Mouse (Mus musculus) kidney, adult 2 months (tissue): ENCODE measurements around the gene Ccnj. TPM values are rescaled to one million over a fixed set of nuclear protein-coding genes. Genes with fewer than 3 reads are reported as not detected.

Source experiments
- DNase-seq: peaks from one replicate; pipeline ENCODE4 v3.0.0; 2021
- H3K27ac ChIP-seq: fragments of 200-500 bp; 2 replicates; pipeline ENCODE4 v1.5.1; 2012; ENCODE audit warnings: low read depth, low read length, control low read depth, inconsistent platforms; ENCODE audit not compliant: insufficient read depth
- H3K27me3 ChIP-seq: fragments of 200-500 bp; replicated peaks from 2 replicates; pipeline ENCODE4 v1.6.1; 2012; ENCODE audit warnings: mild to moderate bottlenecking, moderate library complexity, low read length, inconsistent platforms; ENCODE audit not compliant: control insufficient read depth, insufficient read depth
- H3K36me3 ChIP-seq: fragments of 200-500 bp; 2 replicates; pipeline ENCODE4 v1.6.1; 2012; ENCODE audit warnings: mild to moderate bottlenecking, moderate library complexity, low read length, inconsistent platforms; ENCODE audit not compliant: control insufficient read depth, insufficient read depth
- H3K4me1 ChIP-seq: fragments of 200-500 bp; 2 replicates; pipeline ENCODE4 v1.6.1; 2011; ENCODE audit warnings: low read length; ENCODE audit not compliant: control insufficient read depth, insufficient read depth
- H3K4me3 ChIP-seq: fragments of 200-500 bp; 2 replicates; pipeline ENCODE4 v1.5.1; 2011; ENCODE audit warnings: mild to moderate bottlenecking, low read depth, low read length, control low read depth; ENCODE audit not compliant: insufficient read depth
- CTCF ChIP-seq: fragments of 200-500 bp; conservative IDR thresholded peaks from 2 replicates; pipeline ENCODE4 v1.5.1; 2011; ENCODE audit warnings: low read depth, mild to moderate bottlenecking, control low read depth, low read length, moderate library complexity, mixed read lengths; ENCODE audit not compliant: insufficient read depth, insufficient read length
- POLR2A ChIP-seq: fragments of 200-500 bp; IDR thresholded peaks from one replicate; pipeline ENCODE4 v1.6.1; 2011; ENCODE audit warnings: low read depth, low read length, control low read depth
- WGBS: fragments of 180-500 bp; shearing (Covaris S2); methylation state at CpG from one replicate; pipeline ENCODE4 v1.1.7; 2018; 5-methylcytosine and 5-hydroxymethylcytosine counted together
- polyA plus RNA-seq: library from polyadenylated mRNA; depleted of rRNA; stranded (reverse); fragments of >200 nt; gene quantifications from 2 replicates; pipeline ENCODE4 v1.2.3, GENCODE M21; 2012; rRNA removed

The Ccnj gene
- polyA plus RNA-seq, 1 experiment = 3.1 TPM

GRCm38 (mm10) chr19:40881700-40882099 lies 50.6 kb downstream of the Ccnj start:
- Histone ChIP-seq H3K4me1 (no peaks in the 10 kb centered on the region), H3K36me3 (no peaks in the 10 kb centered on the region), H3K4me3 (no peak overlapping the region), H3K27me3 (no peaks in the 10 kb centered on the region; the same call in 1 of the 2 replicates), H3K27ac (no peak overlapping the region)
- DNase-seq = no peak
- TF ChIP-seq POLR2A (no peak), CTCF (no peak)
- 94% methylated on average over 4 of the region's 4 CpGs for WGBS

- Histone ChIP-seq H3K4me1 (no peaks in the 10 kb centered on the region), H3K36me3 (no peaks in the 10 kb centered on the region), H3K4me3 (no peak overlapping the region), H3K27me3 (no peaks in the 10 kb centered on the region; the same call in 1 of the 2 replicates), H3K27ac (no peak overlapping the region)
- TF ChIP-seq CTCF (no peak), POLR2A (no peak)
- WGBS = 95% methylated on average over 1 of the region's 1 CpGs
- DNase-seq = no peak
Observed at GRCm38 (mm10) chr19:40888887-40889286, 57.8 kb downstream of the Ccnj start.

- TF ChIP-seq POLR2A = no peak
- TF ChIP-seq CTCF = no peak
- no peaks in the 10 kb centered on the region for H3K27me3 ChIP-seq
- WGBS = 53% methylated on average over 21 of the region's 21 CpGs
- 0 out of 2 replicates have a peak, but pooled peaks cover 3% of the 10 kb centered on the region for H3K4me1 ChIP-seq
- H3K4me3 ChIP-seq = peak overlapping the region; percentile 99
- H3K36me3 ChIP-seq = no peaks in the 10 kb centered on the region
- H3K27ac ChIP-seq = peak overlapping the region; percentile 93; the same call in 1 of the 2 replicates
- DNase-seq = no peak
Observed at GRCm38 (mm10) chr19:40894071-40894506, 63.0 kb downstream of the Ccnj start.

DNA sequence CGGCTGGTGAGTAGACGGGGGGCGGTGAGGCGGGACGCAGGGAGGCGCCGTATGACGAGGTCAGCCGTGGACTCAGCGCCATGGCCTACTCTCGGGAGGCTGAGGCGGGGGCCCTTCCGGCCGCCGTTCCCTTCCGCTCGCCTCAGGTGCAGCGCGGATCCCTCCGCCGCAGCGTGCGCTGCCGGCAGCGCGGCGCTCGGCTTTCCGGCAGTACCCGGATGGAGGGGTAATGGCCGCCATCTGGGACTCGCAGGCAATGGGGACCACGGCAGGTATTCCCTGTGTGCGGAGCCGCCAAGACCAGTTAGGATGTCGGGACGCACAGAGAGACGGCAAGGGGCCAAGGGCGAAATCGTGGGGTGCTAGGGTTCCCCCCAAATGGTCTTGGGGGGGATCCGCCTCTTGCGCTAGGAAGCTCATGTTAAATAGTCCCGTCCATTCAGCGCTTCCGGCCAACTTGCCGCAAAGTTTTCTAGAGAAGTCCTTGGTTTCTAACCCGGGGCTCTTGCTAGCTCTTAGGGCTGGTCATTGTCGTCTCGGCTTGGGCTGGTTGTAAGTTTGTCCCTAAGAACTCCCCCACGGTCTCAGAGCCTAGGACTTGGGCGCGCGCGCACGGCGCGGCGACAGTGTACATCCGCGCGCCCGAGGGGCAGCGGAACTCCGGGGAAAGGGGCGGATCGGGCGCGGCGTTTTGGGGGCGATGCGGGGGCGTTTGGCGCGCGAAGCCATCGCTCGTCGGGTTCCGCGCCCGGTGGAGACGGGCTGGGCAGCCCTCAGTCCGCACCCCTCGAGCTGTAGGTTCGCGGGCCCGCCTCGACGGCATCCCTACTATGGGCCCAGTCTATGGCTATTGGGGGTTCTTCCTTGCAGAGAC lies 63.7 kb downstream of the Ccnj start, which contains the start of gene Zfp518a:
Gene Zfp518a, plus strand, starts transcription at position 187 of the 874 bp plus-strand sequence.
- Histone ChIP-seq H3K36me3 (no peaks in the 10 kb centered on the region), H3K27ac (peak within 1 kb of the TSS; percentile 94), H3K4me1 (0 out of 2 replicates have a peak, but pooled peaks cover 3% of the 10 kb centered on the region), H3K27me3 (no peaks in the 10 kb centered on the region), H3K4me3 (peak within 1 kb of the TSS; percentile 99)
- DNase-seq = peak; percentile 92
- under 1% methylated on average over 89 of the region's 89 CpGs for WGBS
- no peak for TF ChIP-seq CTCF
- peak; percentile 59 for TF ChIP-seq POLR2A

DNA sequence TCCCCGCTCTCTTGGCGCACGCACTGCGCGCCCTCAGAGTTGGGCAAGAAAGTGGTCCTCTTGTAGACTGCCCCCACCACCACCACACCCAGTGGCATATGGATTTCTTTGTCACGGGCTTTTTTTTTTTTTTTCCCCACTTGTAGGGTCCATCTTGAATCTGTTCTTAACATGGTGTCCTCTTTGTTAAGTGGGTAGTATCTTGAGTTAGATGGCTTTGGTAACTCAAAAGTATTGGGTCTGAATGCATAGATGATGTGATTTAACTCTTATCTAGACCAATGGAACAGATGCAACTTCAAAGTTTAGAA lies 64.3 kb downstream of the Ccnj start:
- H3K27ac ChIP-seq = no peak overlapping the region
- H3K27me3 ChIP-seq = no peaks in the 10 kb centered on the region
- 0 out of 2 replicates have a peak, but pooled peaks cover 3% of the 10 kb centered on the region for H3K4me1 ChIP-seq
- no peaks in the 10 kb centered on the region for H3K36me3 ChIP-seq
- 3% methylated on average over 6 of the region's 6 CpGs for WGBS
- TF ChIP-seq CTCF = no peak
- TF ChIP-seq POLR2A = no peak
- no peak for DNase-seq
- peak overlapping the region; percentile 99 for H3K4me3 ChIP-seq

Other genes starting within 250 kb of the Ccnj start
- gene Aldh18a1, start 242.8 kb upstream of the Ccnj start, polyA plus RNA-seq = 3.5 and 4.1 TPM in 2 replicates
- 8.6 and 8.9 TPM in 2 replicates for gene Tctn3, start 219.0 kb upstream of the Ccnj start, polyA plus RNA-seq
- gene Entpd1, start 218.9 kb upstream of the Ccnj start, polyA plus RNA-seq = 8.0 and 8.4 TPM in 2 replicates
- not detected in 2 replicates for gene Cc2d2b, start 82.5 kb upstream of the Ccnj start, polyA plus RNA-seq
- gene Zfp518a, start 63.4 kb downstream of the Ccnj start, polyA plus RNA-seq = 0.79 and 1.5 TPM in 2 replicates
- gene Blnk, start 163.3 kb downstream of the Ccnj start, polyA plus RNA-seq = 13.1 and 16.5 TPM in 2 replicates
- gene Dntt, start 198.0 kb downstream of the Ccnj start, polyA plus RNA-seq = 0.08 TPM in 1 of 2 replicates, not detected in the other
- gene Opalin, start 245.8 kb downstream of the Ccnj start, polyA plus RNA-seq = not detected in 2 replicates